Mouse (Mus musculus): ENCODE measurements around the gene Ptgr2.

GRCm38 (mm10) chr12:84299265-84299664, 14.2 kb downstream of the Ptgr2 start:
- no peak for TF ChIP-seq CTCF (IDR thresholded peaks at IDR 0.05)
- no peak for TF ChIP-seq EP300 (IDR thresholded peaks at IDR 0.05)
